Mouse (Mus musculus) lung, postnatal 10 days (tissue): ENCODE measurements around the gene Kcnc1.

Experiments
- DNase-seq: peaks from one replicate; pipeline ENCODE4 v3.0.0; 2021

Kcnc1 gene

GRCm38 (mm10) chr7:46423951-46424350 lies 27.7 kb downstream of the Kcnc1 start:
- no peak for DNase-seq

DNA sequence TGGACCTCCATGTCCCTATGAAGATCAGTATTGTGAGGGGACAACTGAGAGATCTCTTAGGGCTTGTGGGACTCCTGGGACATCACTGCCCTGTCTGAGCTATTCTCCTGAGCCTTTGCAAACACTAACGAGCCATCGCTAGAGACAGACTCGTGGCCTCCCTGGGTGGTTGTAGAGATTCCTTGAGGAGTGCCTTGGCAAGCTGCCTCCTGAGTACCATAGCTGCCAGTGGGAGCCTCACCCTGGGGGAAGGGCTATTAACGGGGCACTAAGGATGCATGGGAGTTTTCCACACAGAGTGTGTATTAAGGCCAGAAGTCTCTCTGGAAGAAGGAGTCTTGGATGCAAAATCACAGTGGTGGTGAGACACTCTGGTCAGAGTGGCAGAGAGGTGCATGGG lies 28.7 kb downstream of the Kcnc1 start:
- no peak for DNase-seq

DNA sequence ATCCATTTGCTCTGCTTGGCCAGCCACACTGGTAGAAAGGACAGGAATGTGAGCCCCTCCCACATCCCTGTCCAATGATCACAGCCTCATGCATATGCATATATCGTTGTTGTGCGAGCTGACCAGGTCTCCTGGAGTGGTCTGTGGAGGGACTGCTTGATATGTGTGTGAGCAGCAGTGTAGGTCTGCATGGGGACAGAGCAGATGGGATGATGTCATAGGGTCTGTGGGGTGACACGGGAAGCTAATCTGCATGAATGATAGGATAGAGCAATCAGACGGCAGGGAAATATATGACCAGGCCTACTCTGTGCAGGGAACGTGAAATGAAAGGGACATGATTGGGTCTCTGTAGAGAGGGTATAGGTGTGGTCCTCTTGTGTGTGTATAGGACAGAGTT lies 37.6 kb downstream of the Kcnc1 start:
- no peak for DNase-seq

GRCm38 (mm10) chr7:46435833-46436232 lies 39.5 kb downstream of the Kcnc1 start:
- no peak for DNase-seq

- no peak for DNase-seq
These were observed 42.3 kb downstream of the Kcnc1 start for GRCm38 (mm10) chr7:46438537-46439141.

GRCm38 (mm10) chr7:46443163-46443562 lies 46.9 kb downstream of the Kcnc1 start:
- no peak for DNase-seq

DNA sequence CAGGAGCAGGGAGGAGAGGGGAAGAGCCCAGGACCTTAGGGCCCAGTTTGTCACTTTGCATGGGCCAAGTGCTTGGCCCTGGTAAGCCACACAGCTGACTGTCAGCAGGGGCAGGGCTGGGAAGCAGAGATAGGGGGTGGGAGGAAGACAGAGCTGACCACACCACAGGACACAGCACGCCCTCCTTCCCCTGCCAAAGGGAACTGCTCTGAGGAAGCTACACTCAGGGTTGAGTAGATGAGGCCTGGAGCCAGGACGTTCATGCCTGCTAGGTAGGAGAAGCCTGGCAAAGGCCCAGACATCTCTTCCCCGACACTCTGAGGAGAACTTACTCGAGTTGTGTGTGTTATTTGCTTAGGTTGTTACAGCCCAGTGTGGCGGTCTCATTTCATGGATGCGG lies 49.6 kb downstream of the Kcnc1 start:
- no peak for DNase-seq

DNA sequence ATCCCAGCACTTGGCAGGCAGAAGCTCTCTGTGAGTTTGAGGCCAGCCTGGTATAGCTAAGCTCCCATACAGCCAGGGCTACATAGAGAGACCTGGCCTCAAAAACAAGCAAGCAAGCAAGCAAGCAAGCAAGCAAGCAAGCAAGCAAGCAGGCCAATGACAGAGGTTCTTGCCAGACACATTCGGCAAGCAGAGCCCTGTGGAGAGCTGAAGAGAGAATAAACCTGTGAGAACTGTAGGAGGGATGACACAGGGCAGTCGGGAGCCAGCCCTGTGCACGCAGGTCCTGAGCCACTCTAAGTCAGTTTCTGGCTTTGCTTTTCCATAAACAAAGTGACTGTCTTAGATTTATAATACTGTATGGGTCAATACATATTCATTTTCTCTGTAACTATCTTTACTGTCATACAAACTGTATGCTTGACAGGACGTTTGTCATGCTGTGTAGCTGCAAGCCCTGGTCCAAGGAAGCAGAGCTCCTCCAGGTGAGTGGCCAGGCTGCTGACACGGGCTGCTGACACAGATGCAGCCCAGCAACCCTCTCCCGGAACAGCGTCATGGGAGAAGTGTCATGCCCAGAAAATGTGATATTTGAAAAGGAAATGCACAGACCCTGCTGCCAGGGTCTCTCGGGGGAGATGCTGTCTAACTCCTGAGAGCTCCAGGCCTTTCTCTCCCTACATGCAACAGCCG lies 51.3 kb downstream of the Kcnc1 start:
- DNase-seq = no peak

- no peak for DNase-seq
These were observed 52.8 kb downstream of the Kcnc1 start for GRCm38 (mm10) chr7:46448922-46449645.

DNA sequence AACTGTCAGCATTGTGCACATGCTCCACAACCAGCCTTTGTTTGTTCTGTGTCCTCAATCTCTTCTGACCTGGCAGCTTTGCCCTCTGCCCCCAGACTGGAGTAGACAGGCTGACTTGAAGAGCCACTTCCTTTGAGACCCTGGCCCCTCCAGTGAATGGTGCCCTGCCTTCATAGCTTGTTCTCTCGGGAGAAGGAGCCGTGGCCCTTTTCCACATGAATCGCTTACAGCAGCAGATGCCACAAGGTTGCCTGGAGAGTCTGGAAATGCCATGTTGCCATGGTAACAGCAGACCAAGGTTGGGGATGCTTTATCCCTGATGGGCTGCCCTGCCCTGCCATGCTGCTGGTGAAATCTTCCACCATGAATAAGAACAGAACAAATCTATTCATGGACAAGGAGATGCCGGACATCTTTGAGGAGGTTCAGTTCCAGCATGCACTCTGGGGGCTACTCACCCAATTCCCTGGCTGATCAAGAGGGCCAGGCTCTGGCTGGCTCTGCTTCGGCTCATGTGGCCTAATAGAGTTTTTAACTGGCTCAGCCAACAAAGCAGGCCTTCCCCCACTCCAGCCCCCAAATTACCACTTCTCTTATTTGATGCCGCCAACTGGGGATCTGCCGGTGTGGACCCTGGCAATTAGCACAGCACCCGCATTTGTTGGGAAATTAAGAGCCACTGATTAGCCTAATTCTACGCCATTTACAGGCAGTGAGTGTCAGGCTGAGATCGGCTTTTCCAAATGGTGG lies 57.8 kb downstream of the Kcnc1 start:
- no peak for DNase-seq

DNA sequence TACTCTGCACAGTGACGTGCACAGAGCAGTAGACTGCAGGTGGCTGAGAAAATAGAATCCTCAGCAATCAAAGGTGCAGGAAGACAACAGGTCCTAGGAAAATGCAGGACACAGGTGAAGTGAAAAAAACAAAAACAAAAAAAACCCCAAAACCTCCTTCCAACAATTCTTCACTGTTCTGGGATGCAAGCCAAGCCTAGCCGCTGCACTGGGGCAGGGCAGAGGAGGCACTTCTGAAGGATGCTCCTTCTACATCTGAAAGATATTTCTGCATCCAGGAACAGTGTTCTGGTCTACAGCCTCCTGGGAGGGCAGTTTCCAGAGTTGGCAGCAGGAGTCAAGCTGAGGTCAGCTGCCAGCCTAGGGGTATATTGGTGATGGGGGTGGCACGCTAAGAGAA lies 61.6 kb downstream of the Kcnc1 start:
- no peak for DNase-seq

DNA sequence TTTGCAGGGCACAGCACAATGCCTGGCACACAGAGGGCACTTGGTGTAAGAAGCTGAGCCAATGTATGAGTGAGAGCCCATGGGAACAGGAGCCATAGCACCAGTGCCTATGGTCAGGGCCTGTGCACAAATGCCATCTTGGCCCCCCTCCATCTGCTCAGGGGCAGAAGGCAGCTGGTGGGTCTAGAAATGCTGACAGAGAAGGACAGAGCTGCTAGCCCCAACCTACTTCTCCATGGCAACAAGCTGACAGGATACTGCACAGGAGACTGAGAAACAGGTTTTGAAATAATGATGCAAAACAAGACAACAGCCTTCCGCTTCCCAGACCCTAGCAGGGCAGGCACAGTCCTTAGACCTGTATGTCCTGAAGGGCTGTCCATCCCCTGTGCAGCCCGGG lies 62.9 kb downstream of the Kcnc1 start:
- DNase-seq = no peak

DNA sequence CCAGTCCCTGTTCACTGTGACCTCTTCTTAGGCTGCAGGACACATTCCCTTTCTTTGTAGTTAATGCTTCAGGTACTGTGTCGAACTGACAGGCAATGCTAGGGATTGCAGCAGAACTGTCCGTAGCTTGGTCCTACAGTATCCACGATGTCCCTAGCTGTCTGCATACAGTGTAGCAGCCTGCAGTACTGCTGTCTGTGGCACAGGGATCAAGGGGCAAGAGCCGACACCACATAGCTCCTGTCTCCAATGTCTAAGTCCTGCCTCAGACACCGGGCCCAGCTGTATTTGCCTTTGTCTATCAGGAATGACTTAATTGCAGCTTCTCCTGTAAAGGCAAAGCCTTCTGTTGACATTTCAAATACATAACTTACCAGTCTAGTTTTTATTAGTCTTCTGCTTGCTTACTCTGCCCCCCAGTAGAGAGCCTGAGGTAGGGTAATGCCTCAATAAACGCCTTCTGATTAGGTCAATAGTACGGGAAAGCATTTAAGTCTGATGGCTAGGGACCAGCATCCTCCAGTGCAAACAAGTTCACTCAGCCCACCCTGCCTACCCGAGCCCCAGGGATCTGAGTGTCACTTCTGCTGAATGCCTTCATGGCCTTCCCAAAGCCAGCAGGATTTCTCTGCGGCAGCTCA lies 63.4 kb downstream of the Kcnc1 start:
- DNase-seq = no peak

DNA sequence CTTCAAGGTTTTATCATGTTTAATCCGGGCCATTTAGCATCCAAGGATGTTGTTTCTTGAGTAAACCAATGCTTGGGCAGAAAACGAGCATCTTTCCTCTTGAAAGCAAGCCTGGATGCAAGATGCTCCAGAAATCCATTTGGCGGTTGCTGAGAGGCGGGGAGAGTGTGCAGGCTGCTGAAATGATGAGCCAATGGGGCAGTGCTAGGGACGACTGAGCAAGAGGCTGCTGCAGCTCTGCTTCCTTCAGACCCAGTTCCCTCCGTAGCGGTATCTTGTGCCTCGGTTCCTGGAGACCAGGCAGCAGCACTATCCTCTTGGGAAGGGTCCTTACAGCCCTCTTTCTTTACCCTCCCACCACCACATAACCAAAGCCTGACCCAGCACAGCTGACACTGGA lies 66.0 kb downstream of the Kcnc1 start:
- no peak for DNase-seq

DNA sequence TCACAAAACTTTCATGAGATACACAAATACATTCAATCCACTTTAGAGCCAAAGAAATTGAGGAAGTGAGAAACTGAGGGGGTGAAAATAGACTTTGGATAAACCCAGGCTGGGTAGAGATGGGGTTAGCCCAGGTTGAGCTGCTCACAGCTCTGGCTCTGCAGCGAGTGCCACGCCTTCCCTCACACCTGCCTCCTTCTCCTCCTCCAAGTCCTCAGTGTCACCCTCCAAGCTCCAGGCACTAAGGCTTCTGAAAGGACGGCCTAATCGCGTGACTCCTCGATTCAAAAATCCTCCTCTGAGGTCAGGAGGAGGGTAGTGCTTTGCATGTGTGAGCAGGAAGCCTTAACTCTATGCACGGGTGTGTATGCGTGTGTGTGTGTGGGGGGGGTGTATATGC lies 66.8 kb downstream of the Kcnc1 start:
- DNase-seq = no peak

GRCm38 (mm10) chr7:46466422-46466981 lies 70.2 kb downstream of the Kcnc1 start:
- DNase-seq = peak; percentile 13

DNA sequence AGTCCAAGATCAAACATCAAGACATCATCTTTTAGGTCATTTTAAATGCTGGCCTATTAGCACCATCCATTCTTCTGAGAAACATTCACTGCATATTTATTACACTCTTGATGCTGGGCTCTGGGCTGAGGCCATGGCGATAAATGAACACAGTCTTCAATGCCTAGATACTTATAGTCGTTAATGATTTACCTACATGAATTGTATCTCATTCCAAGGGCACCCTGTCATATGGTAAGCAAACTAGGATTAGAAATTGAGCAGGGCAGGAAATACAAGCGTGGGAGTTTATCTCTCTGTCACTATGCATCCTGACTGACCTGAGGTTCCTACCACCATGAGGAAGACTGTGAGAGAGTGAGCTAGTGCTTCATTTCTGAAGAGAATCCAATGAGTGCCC lies 73.2 kb downstream of the Kcnc1 start:
- DNase-seq = no peak

- DNase-seq = no peak
These were observed 74.9 kb downstream of the Kcnc1 start for GRCm38 (mm10) chr7:46471054-46471737.

DNA sequence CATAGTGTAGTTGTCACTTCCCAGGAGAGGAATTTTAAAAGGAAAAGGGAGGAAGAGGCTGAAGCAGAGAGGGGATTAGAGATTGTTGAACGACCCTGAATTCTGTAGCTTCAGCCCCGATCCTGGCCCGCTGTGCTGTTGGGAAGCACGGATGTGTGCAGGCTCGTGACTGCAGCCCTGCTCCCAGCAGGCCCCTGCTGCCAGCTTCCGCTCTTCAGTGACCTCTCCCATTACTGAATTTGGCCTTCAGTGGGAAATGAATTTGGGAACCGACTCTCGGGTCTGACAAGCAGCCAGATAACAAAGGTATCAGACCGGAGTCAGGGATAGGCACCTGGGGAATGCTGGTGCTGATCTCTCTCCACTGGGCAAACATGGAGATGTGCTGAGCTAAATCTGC lies 76.8 kb downstream of the Kcnc1 start:
- no peak for DNase-seq

DNA sequence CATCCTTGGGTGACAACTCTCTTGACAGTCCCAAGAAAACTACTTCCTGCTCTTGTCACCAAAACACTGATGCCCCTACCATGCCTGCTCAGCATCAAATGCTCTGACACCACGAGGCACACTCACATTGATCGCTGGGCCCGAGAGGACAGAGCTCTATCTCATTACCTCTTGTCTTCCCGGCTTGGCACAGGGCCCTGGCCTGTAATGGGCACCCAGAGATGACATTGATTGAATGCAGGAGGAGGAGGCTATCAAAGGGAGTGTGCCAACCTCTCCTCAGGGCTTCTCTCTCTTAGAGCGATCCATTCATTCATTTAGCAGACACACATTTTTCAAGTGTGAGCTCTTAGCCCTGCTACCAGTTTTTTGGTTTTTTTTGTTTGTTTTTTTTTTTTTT lies 79.2 kb downstream of the Kcnc1 start:
- no peak for DNase-seq

DNA sequence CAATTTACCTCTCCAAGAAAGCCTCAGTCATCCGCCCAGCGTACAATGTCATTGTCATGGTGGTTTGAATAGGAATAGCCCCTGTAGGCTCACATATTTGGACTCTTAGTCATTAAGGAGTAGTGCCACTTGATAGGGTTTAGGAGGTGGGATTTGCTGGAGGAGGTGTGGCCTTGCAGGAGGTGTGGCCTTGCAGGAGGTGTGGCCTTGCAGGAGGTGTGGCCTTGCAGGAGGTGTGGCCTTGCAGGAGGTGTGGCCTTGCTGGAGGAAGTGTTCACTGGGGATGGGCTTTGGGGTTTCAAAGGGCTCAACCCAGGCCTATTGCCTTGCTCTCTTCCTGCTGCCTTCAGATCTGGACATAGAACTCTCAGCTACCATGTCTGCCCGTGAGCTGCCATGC lies 81.2 kb downstream of the Kcnc1 start:
- no peak for DNase-seq

DNA sequence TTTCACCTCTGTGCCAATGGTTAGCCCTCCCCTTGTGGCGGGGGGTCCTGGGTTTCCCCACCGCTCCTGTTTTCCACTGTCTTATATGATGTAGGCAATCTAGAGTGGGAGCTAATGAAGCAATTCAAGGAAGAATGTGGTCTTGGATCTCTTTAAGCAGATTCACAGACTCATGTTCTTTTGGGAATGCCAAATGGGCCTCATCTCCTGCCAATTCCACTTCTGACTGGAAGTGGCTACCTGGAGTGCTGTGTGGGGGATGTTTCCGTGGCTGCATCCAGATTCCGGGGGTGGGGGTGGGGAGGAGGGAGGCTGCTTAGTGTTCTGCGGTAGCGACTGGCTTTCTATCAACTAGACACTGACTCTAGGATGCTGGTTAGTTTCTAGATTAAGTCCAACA lies 83.5 kb downstream of the Kcnc1 start:
- no peak for DNase-seq
